Mouse (Mus musculus) heart, postnatal 36 days (tissue): ENCODE measurements around the gene Cd300lb. TPM values are rescaled to one million over a fixed set of nuclear protein-coding genes. Genes with fewer than 3 reads are reported as not detected.
"Not testable (repeated sequence)": the region's sequence is repeated elsewhere in the genome, so short reads cannot be mapped to it uniquely, and the experiment has no call there.

Experiments
- DNase-seq, 2 experiments: peaks; one replicate each; pipeline ENCODE4 v3.0.0; 2021 to 2022
- intact Hi-C: fragments of 180-260 bp; cut with DNase I; formaldehyde crosslinking; loops from one replicate; pipeline ENCODE4 v1.15.1; 2025
- total RNA-seq, 2 experiments: library from RNA; stranded (reverse); gene quantifications; 2 replicates each; pipeline ENCODE4 v1.2.3; 2021

The Cd300lb gene
- total RNA-seq: 1 to 10 TPM in 1 of 2 experiments, under 1 TPM in 1; 0.75 to 1.7 TPM

GRCm38 (mm10) chr11:114934144-114934543, at the start of gene Cd300lb:
Cd300lb (minus strand) TSS chr11:114934386.
- intact Hi-C loops: no loop called here
- DNase-seq: no peak

GRCm38 (mm10) chr11:114981866-114982265, 47.7 kb upstream of the Cd300lb start:
- DNase-seq: no peak
- intact Hi-C loops: no loop called here

GRCm38 (mm10) chr11:114972726-114973125, 38.5 kb upstream of the Cd300lb start:
- no peak for DNase-seq
- intact Hi-C loops: no loop called here

GRCm38 (mm10) chr11:114968752-114969207, 34.6 kb upstream of the Cd300lb start, which contains the start of gene Cd300c:
Cd300c (minus strand) TSS chr11:114969157.
- intact Hi-C loops: no loop called here
- DNase-seq: no peak

GRCm38 (mm10) chr11:114965182-114965828, 31.1 kb upstream of the Cd300lb start:
- no peak for DNase-seq
- intact Hi-C loops: no loop called here

DNA sequence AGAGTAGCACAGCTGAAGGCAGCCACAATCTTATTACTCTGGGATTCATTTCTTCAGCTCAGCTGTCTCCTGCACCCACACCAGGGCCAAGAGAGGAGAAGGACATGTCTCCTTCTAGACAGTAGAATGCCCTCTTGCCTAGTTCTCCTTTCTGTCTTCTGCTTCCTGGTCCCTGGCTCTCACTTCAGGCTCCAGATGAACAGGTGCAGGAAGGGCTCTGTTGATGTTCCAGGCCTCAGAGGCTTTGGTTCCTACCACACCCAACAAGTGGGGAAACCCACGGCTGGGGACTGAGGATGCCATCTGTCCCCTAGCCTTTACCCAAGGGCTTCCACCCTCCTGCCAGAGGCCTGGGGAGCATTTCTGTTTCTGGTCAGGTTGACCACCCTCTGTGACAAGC, 26.2 kb upstream of the Cd300lb start:
- no peak for DNase-seq
- intact Hi-C loops: no loop called here

DNA sequence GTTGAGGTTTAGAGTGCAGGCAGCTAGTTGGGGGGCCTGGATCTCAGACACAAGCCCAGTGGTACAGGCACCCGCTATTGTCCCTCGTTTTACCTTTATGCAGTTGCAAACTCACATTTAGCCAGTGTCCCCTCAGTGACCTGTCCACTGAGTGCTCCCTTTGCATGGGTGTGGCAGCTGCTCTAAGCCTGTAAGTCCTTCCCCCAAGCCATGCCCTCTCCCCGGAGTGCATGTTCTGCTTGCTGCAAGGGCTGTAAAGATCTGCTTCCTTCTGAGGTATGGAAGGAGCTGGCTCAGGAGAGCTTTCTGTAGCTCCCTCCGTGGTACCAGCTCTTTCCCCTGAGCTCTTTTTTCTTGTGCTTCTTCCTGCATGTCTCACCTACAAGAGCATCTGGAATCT, 595 bp downstream of the Cd300lb start:
- intact Hi-C loops: no loop called here
- no peak for DNase-seq

- no peak for DNase-seq
- intact Hi-C loops: no loop called here
These were observed 3.1 kb downstream of the Cd300lb start for GRCm38 (mm10) chr11:114931041-114931440.

- intact Hi-C loops: no loop called here
- no peak for DNase-seq
These were observed 4.6 kb downstream of the Cd300lb start for GRCm38 (mm10) chr11:114929581-114929980.

GRCm38 (mm10) chr11:114923961-114924360, 10.2 kb downstream of the Cd300lb start:
- no peak for DNase-seq
- intact Hi-C loops: no loop called here

DNA sequence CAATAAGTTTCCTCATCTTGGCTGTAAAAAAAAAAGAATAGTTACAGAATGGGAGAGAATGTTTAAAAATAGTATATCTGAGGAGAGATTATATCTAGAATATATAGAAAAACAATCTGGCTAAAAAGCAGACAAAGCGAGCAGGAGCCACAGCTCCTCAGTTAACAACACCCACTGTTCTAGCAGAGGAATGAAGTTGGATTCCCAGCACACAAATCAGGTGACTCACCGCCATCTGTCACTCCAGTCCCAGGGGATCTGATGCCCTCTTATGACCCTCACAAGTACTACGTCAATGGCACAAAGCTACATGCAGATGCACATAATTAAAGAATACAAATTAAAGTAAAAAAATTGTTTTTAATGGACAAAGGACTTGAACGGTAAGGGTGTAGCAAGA, 11.7 kb downstream of the Cd300lb start:
- DNase-seq: no peak
- intact Hi-C loops: no loop called here

DNA sequence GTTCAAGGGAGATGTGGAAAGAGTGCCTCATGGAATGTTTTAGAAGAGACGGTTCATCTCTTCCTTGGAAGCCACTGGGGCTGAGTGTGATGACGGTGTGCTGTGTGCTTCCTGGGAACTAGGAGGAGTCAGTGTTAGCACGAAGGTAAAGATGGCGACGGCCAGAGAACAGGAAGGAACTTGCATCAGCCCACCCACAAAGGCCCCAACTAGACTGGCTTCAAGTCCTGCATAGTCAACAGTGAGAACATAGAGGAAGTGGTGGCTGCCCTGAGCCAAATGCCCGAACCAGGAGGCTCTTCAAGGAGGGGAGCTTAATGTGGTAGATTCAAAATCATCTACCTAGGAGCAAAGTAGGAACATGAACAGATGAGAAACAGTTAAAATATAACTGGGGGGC, 17.1 kb downstream of the Cd300lb start:
- intact Hi-C loops: no loop called here
- DNase-seq: no peak

DNA sequence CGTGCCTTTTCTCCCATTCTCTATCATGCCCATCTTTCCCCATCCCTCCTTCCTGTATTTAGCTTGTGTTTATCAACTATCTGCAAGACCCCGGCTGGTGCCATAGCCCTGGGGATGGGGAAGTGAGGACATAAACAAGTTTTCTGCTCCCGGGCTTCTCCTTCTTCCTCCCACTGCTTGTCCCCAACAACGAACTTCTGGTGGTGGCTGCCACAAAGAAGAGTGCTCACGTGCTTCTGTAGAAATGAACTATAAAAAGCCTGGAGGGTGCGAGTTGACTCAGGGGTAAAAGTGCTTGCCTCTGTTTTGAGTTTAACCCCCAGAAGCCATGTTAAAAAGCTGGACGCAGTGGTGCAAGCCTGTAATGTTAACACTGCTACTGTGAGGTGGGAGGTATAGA, 19.2 kb downstream of the Cd300lb start:
- no peak for DNase-seq
- intact Hi-C loops: loop anchor here (5.0 kb wide), 1 partner anchor 243 kb away; no protein-coding TSS in a partner anchor

DNA sequence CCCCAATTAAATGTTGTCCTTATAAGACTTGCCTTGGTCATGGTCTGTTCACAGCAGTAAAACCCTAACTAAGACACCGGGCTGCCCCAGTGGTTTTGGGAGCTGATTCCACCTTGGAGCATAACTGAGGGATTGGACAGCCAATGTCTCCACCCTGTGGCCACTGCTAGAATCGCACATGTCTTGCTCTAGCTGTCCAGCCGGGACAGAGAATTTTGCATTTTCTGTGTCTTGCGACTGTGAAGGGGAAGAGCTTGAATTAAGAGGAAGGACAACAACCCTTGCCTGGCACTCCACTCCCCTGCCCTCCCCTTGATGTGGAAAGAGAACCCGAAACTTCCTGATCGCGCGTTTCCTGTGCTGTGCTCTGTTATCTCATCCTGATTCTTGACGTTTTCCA, 21.3 kb downstream of the Cd300lb start:
- intact Hi-C loops: loop anchor here (2.0 to 5.0 kb wide), 3 partner anchors 32 to 241 kb away; no protein-coding TSS in a partner anchor
- peak; percentile 78 to 81 for DNase-seq

GRCm38 (mm10) chr11:114909538-114909937, 24.6 kb downstream of the Cd300lb start:
- intact Hi-C loops, DNase-seq: not testable (repeated sequence)

- intact Hi-C loops: no loop called here
These were observed 26.1 kb downstream of the Cd300lb start for GRCm38 (mm10) chr11:114908086-114908485.

GRCm38 (mm10) chr11:114907567-114907966, 26.6 kb downstream of the Cd300lb start:
- DNase-seq: no peak
- intact Hi-C loops: loop anchor here (2.0 kb wide), 1 partner anchor 23 kb away; no protein-coding TSS in a partner anchor

More at GRCm38 (mm10) chr11:114908086-114908485, 26.1 kb downstream of the Cd300lb start:
- no peak for DNase-seq

- no peak for DNase-seq
- intact Hi-C loops: no loop called here
These were observed 31.0 kb downstream of the Cd300lb start for GRCm38 (mm10) chr11:114903224-114903623.

DNA sequence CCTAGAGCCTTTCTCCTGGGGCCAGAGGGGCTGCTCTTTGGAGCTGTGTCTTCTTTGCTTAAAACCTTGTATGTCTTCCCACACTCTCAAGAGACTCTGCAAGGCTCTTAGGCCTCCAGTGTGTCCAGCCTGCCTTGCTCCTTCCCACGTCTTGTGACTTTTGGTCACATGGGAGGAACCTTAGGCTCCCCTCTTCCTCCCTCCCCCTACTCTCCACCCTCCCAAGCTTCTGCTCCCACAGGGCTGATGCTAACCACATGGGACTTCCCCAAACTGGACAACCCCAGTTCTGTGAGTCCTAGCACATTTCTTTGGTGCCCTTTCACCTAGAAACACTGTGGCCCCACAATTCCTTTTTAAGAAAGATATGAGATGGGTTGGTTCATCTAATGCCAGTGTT, 36.2 kb downstream of the Cd300lb start:
- DNase-seq: no peak

GRCm38 (mm10) chr11:114896085-114896484, 38.1 kb downstream of the Cd300lb start:
- no peak for DNase-seq
- intact Hi-C loops: no loop called here

More for the DNA sequence above, 36.2 kb downstream of the Cd300lb start:
- intact Hi-C loops: no loop called here

DNA sequence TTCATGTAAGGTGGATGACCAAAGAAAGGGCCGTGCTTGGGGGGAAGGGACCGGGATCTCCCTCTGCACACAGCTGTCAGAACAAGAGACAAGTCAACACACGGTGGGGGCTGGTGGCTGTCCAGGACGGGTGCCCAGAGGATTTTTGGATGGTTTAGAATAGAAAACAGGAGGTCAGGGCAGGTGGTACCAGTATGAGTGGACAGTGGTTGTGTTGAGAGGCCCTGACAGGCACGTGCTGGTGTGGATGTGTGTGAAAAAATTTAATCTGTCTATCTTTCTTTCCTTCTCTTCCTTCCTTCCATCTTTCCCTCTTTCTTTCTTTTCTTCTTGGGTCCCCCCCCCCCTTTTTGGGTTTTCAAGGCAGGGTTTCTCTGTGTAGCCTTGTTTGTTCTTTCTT, 43.6 kb downstream of the Cd300lb start:
- no peak for DNase-seq
- intact Hi-C loops: no loop called here

DNA sequence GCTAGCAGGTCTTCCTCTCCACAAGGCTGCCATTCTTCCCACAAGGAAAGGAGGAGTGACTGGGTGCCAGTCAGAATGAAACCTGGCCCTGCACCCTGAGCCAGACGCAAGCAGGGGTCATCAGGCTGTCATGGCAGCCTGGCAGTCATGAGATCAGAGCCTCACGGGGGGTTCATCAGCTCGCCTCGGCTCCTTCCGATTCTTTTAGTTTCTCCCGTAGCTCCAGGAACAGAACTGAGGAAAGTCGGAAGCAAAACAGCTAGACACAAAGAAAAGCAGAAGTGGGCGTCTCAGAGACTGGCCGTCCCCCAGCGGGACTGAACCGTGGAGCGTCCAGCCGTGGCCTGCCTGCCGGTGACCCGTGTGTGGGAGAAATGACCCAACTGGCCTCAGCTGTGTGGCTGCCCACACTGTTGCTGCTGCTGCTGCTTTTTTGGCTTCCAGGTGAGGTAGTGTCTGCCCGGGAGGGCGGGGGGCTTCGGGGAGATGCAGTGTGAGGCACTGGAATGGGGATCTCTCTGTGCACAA, 44.1 kb downstream of the Cd300lb start, which contains the start of gene Cd300a:
Gene Cd300a, plus strand, starts transcription at position 51 of the 528 bp plus-strand sequence.
- intact Hi-C loops: no loop called here
- no peak for DNase-seq
